ENCODE assay signal across 7 mouse cellular contexts in the genomic region with DNA sequence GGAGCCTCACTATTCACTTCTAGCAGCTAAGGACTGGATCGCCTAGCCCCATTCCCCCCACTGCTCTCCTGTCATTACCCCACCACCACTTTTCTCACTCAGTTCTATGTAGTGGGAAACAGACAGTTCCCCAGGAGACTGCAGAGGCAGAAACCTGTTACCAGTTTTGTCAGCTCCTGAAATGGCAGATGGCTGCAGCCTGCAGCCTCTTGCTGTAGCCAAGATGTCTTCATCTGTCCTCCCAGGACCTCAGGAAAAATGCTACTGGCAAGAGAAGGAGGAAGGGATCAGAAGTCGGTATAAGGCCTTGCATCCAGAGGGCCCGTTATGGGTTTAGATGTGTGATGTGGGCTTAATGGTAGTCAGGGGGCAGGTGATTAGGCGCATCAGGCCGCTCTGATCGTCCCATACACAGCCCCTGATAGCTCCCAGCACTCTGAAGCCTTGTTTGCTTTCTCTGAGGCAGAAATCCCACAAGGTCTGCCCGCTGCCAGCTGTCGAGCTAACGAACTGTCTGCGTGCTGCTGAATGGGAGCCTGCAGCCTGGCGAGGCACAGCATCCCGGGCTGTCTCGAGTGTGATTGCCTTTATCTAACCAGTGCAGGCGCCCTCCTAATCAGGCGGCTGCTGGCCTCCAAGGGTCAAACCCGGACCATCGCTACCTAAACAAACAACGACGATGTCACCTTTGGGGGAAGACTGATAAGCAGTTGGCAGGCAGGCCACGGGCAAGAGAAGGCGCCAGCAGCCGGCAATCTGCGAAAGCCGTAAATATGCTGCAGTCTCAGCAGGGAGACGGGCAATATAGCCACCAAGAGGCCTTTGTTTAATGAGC.
A peak's percentile ranks its signal among the peaks of the same experiment; 100 is the strongest.
DNase-seq lines count a peak whose midpoint lies in the region; ATAC-seq lines count a peak whose summit lies in the region.

No protein-coding gene starts in this region.

- peak overlapping the region; percentile 16 for H3K9ac ChIP-seq in hindbrain, embryonic 14.5 days
- H3K9ac ChIP-seq in limb, embryonic 12.5 days (replicated peaks) = peak overlapping the region; percentile 31; the same call in 1 of the 2 replicates
- peak overlapping the region; percentile 50 for H3K9ac ChIP-seq in midbrain, embryonic 13.5 days (replicated peaks)

- DNase-seq in brain, embryonic 18.5 days (ENCODE audit: low read depth, low spot score) = peak; percentile 68
- DNase-seq in cerebellum, adult 9-10 months = peak; percentile 61
- DNase-seq in forelimb bud, embryonic 11.5 days (ENCODE audit: low read depth, low spot score) = peak; percentile 37
- peak; percentile 76 for DNase-seq in hindbrain, embryonic 14.5 days (ENCODE audit: low spot score)
- peak; percentile 28 for DNase-seq in telencephalon, adult 2 months (ENCODE audit: low read depth, low spot score)

- H3K4me3 ChIP-seq in hindbrain, embryonic 14.5 days (replicated peaks; ENCODE audit: low read length) = no peak overlapping the region
- peak overlapping the region; percentile 26 for H3K4me3 ChIP-seq in limb, embryonic 12.5 days (replicated peaks)
- no peak overlapping the region for H3K4me3 ChIP-seq in midbrain, embryonic 13.5 days (replicated peaks)

- H3K27ac ChIP-seq in hindbrain, embryonic 14.5 days = peak overlapping the region; percentile 86
- 0 out of 2 replicates have a peak overlapping the region, but pooled peaks have one; percentile 41 for H3K27ac ChIP-seq in limb, embryonic 12.5 days
- peak overlapping the region; percentile 86 for H3K27ac ChIP-seq in midbrain, embryonic 13.5 days

- H3K27me3 ChIP-seq in hindbrain, embryonic 14.5 days (ENCODE audit: control insufficient read depth, insufficient read depth, low read length) = no peaks in the 10 kb centered on the region
- peaks cover 20% of the 10 kb centered on the region for H3K27me3 ChIP-seq in limb, embryonic 12.5 days
- no peaks in the 10 kb centered on the region for H3K27me3 ChIP-seq in midbrain, embryonic 13.5 days

- H3K9me3 ChIP-seq in hindbrain, embryonic 14.5 days (ENCODE audit: control insufficient read depth, low read length) = no peaks in the 10 kb centered on the region
- H3K9me3 ChIP-seq in limb, embryonic 12.5 days = no peaks in the 10 kb centered on the region
- no peaks in the 10 kb centered on the region for H3K9me3 ChIP-seq in midbrain, embryonic 13.5 days

- H3K4me1 ChIP-seq in hindbrain, embryonic 14.5 days (replicated peaks; ENCODE audit: control insufficient read depth, insufficient read depth, low read length) = peaks cover 34% of the 10 kb centered on the region; the same call in 1 of the 2 replicates
- H3K4me1 ChIP-seq in limb, embryonic 12.5 days (replicated peaks) = peaks cover 12% of the 10 kb centered on the region
- peaks cover 48% of the 10 kb centered on the region for H3K4me1 ChIP-seq in midbrain, embryonic 13.5 days (replicated peaks)

- H3K4me2 ChIP-seq in hindbrain, embryonic 14.5 days (replicated peaks) = peak overlapping the region; percentile 32
- peak overlapping the region; percentile 54 for H3K4me2 ChIP-seq in limb, embryonic 12.5 days
- H3K4me2 ChIP-seq in midbrain, embryonic 13.5 days (replicated peaks) = peak overlapping the region; percentile 41

- H3K36me3 ChIP-seq in hindbrain, embryonic 14.5 days (replicated peaks; ENCODE audit: control insufficient read depth, insufficient read depth) = no peaks in the 10 kb centered on the region
- H3K36me3 ChIP-seq in limb, embryonic 12.5 days = no peaks in the 10 kb centered on the region
- H3K36me3 ChIP-seq in midbrain, embryonic 13.5 days = no peaks in the 10 kb centered on the region

- 5% methylated on average over 25 of the region's 25 CpGs for WGBS in hindbrain, embryonic 14.5 days
- 8% methylated on average over 25 of the region's 25 CpGs for WGBS in limb, embryonic 12.5 days
- WGBS in midbrain, embryonic 13.5 days = 11% methylated on average over 25 of the region's 25 CpGs

- peak; percentile 87 for ATAC-seq in hindbrain, embryonic 14.5 days (ENCODE audit: low FRiP score)
- no peak for ATAC-seq in limb, embryonic 12.5 days (ENCODE audit: insufficient number of reproducible peaks, insufficient read depth, low FRiP score, low TSS enrichment, low read depth)
- ATAC-seq in midbrain, embryonic 13.5 days = peak; percentile 96
